Mouse (Mus musculus): ENCODE measurements at regions not wholly inside any gene's neighbourhood (a gene's known extent, or its start where the extent isn't known, plus 50 kb on each side); places are given as distances from the start of the nearest gene placed in this dataset.

GRCm38 (mm10) chr11:7348601-7349000 lies 134.9 kb upstream of the Igfbp3 start:
- no peak for DNase-seq (ENCODE audit: low read depth, low spot score)

DNA sequence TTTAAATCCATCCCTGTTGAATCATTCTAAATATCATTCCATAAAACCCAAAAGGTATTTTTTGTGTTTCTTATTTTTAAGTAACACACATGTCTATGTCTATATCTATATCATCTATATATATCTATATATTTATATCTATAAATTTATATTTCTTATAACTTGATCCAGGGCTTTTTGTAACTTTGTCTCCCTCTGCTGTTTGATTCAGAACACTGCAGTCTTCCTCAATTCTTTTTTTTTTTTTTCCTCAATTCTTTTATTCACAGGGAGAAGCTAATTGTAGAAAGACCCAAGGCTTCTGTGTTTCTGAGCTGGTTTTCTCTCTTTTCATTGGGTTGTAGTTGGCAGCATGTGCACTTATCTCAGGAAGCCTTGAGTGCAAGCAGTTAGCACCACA lies 124.1 kb upstream of the Igfbp3 start:
- DNase-seq (ENCODE audit: low read depth, low spot score): no peak

- DNase-seq (ENCODE audit: low read depth, low spot score): no peak
These were observed 103.8 kb upstream of the Igfbp3 start for GRCm38 (mm10) chr11:7317409-7317970.

DNA sequence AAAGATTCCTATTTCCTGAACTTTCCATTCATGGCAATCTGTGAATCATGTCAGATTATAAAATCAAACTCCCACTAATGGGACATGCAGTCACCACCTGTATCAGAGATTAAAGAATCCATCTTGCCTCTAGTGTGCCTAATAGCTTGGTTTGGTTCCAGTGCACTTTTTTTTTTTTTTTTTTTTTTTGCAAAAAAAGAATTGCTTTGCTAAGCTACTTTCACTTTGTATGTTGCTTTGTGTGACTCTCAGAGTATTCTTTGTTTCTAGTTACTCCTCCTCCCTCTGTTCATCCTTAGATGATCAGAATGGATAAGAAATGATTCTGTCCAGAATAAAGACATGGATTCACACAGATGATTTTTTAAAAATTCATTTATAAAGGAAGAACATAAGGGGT lies 82.5 kb upstream of the Igfbp3 start:
- DNase-seq (ENCODE audit: low read depth, low spot score): no peak

DNA sequence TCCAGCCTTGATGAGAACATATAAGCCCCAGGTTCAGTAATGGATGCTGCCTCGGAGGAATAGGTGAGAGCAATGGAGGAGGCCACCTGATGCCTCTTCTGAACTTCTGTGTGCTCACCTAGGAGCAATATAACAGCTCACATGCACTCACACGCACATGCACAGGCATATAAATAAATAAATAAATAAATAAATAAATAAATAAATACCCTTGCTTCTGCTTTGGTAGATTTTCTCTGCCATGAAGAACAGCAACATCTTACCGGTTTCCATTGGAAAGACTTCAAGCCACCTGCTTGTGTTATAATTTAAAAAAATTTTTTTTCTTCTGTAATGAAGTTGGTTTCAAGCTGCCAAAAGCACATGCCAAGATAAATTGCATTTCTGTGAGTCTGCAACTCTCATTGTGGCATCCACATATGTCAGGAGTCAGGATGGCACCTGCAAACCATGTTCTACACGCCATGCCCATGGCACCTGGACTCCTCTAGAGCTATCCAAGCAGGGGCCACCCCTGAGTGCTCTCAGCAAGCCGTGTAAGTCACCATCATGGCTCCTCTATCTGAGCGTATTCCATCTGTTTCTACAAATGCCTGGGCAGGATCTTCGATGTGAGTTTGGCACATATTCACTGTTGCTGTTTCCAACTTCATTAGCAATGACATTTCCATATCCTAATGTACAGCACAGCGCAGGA lies 75.7 kb upstream of the Igfbp3 start:
- DNase-seq (ENCODE audit: low read depth, low spot score): no peak

- DNase-seq (ENCODE audit: low read depth, low spot score): no peak
These were observed 71.2 kb upstream of the Igfbp3 start for GRCm38 (mm10) chr11:7284836-7285490.

DNA sequence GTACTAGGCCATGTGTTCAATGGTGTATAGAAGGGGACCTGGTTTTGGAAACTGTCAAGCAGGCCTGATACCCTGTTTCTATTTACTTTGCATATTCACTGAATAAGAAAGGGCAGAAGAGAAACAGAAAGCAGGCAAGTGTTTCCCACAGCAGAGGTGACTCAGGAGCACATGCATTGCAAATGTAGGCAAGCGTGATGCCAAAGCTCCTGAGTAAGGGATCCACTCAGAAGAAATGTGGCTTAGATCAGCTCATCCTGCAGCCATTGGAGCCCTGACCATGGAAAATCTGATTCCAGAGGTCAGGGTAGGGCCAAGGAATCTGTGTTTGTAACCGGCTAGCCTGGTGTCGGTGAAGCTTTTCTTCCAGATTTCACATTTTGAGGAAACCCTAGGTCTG lies 69.3 kb upstream of the Igfbp3 start:
- no peak for DNase-seq (ENCODE audit: low read depth, low spot score)

- peak; percentile 8 for DNase-seq (ENCODE audit: low read depth, low spot score)
These were observed 68.5 kb upstream of the Igfbp3 start for GRCm38 (mm10) chr11:7282188-7282587.

DNA sequence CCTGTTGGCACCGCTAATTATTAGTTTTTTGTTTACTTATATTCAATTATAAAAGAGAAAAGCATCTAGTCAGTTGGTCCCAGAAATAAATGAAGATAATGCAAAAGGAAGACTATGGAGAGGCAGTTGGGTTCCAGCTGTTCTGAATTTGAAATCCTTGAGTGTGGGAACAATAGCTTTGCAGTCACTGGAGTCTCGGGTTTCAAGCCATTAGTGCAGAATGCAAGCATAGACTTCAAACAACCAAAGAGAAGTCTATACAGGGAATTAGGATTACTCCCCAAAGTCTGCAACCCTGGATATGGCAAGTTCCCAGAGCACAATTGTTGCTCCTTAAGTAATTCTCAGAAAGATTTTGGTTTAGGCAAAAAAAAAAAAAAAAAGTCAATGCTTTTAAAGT lies 67.9 kb upstream of the Igfbp3 start:
- DNase-seq (ENCODE audit: low read depth, low spot score): no peak

GRCm38 (mm10) chr11:7279891-7280290 lies 66.2 kb upstream of the Igfbp3 start:
- no peak for DNase-seq (ENCODE audit: low read depth, low spot score)

DNA sequence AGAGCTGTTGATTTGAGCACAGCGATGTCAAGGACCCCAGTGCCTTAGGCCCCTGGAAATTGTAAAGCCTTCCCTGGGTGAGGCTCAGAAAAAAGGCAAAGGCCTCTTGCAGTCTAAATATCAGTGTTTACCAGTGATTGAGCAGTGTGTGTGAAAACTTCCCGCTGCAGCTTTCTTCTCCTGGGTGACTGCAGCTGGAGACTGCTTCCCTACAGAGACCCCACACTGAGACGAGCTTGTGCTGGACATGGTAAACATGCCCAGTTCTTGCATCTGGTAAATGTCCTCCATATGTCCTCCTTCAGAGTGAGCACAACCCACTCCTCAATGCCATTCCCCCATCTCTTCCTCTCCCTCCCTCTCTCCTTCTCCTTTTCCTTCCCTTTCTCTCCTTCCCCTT lies 58.8 kb upstream of the Igfbp3 start:
- DNase-seq (ENCODE audit: low read depth, low spot score): no peak

DNA sequence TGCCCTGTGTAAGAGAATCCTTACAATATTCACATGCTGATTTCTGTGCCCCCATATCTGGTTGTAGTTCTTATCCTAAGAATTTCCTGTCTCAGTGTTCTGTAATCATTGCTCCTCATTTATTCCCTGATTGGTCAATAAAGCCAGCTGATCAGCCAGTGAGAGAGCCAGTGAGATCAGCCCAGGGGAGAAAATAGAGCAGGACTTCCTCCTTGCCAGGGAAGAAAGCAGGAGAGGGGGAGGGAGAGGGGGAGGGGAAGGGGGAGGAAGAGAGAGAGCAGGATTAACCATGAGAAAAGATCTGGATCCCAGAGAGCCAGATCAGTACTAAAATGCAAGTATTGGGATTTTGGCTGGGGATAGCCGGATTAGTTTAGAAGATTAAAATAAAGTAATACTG lies 57.2 kb upstream of the Igfbp3 start:
- DNase-seq (ENCODE audit: low read depth, low spot score): no peak

GRCm38 (mm10) chr11:7263971-7264370 lies 50.2 kb upstream of the Igfbp3 start:
- no peak for DNase-seq (ENCODE audit: low read depth, low spot score)
